ENCODE assay signal across 10 mouse cellular contexts in the genomic region with DNA sequence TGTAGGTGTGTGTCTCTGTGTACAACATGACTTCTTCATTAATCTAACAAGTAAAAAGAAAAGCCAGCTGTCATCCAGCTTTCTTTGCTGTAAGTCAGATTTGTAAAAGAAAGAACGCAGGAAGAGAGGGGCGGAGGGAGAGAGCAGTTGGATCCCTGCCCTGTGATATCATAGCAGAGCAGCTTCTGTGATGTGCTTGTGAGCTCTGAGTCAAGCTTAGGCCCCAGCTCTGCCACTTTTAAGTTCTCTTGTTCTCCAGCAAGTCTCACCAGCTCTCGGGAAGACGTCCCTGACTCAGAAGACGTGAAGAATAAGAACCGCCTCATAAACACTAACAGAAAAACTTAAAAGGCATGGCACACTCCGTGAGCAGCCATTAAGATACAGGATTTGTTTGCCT. TPM values are rescaled to one million over a fixed set of nuclear protein-coding genes. Genes with fewer than 3 reads are reported as not detected.
DNase-seq lines count a peak whose midpoint lies in the region; ATAC-seq lines count a peak whose summit lies in the region.
"Had no signal": no experiment of that assay in that cellular context is flagged by ENCODE, and none has a peak within 500 bp of the region (broad histone marks: within the 10 kb centered on the region; RNA-seq: fewer than 3 reads in every experiment).

No protein-coding gene starts in this region.

- no peak overlapping the region for H3K9ac ChIP-seq in forebrain, embryonic 14.5 days (ENCODE audit: low read length)
- no peak overlapping the region for H3K9ac ChIP-seq in forebrain, embryonic 13.5 days
- H3K9ac ChIP-seq in hindbrain, embryonic 12.5 days: no peak overlapping the region
- H3K9ac ChIP-seq in hindbrain, embryonic 11.5 days (ENCODE audit: low read depth, low read length): no peak overlapping the region
- H3K9ac ChIP-seq in midbrain, embryonic 15.5 days: no peak overlapping the region
- H3K9ac ChIP-seq in stomach, embryonic 14.5 days (replicated peaks; ENCODE audit: low read depth, low read length): no peak overlapping the region

- 41% methylated on average over 7 of the region's 7 CpGs for WGBS in forebrain, embryonic 14.5 days
- WGBS in forebrain, embryonic 13.5 days: 54% methylated on average over 7 of the region's 7 CpGs
- 75% methylated on average over 7 of the region's 7 CpGs for WGBS in hindbrain, embryonic 12.5 days
- 86% methylated on average over 7 of the region's 7 CpGs for WGBS in hindbrain, embryonic 11.5 days
- WGBS in midbrain, embryonic 15.5 days: 60% methylated on average over 7 of the region's 7 CpGs
- 86% methylated on average over 7 of the region's 7 CpGs for WGBS in midbrain, embryonic 10.5 days
- WGBS in stomach, embryonic 14.5 days: 43% methylated on average over 7 of the region's 7 CpGs

- ATAC-seq in forebrain, embryonic 14.5 days: 0 out of 2 replicates have a peak, but pooled peaks have one; percentile 22
- no peak for ATAC-seq in forebrain, embryonic 13.5 days
- ATAC-seq in hindbrain, embryonic 12.5 days (ENCODE audit: low FRiP score): no peak
- ATAC-seq in hindbrain, embryonic 11.5 days (ENCODE audit: low FRiP score): no peak
- no peak; the same call in 1 of the 2 replicates for ATAC-seq in midbrain, embryonic 15.5 days (replicated peaks)
- ATAC-seq in stomach, embryonic 14.5 days (ENCODE audit: insufficient number of reproducible peaks, insufficient read depth, low FRiP score, low read depth): no peak; the same call in 1 of the 2 replicates

- no peak overlapping the region for H3K4me2 ChIP-seq in forebrain, embryonic 14.5 days (ENCODE audit: low read length)
- H3K4me2 ChIP-seq in forebrain, embryonic 13.5 days: no peak overlapping the region
- H3K4me2 ChIP-seq in hindbrain, embryonic 12.5 days (replicated peaks): no peak overlapping the region
- H3K4me2 ChIP-seq in hindbrain, embryonic 11.5 days (replicated peaks; ENCODE audit: low read depth, low read length): no peak overlapping the region
- H3K4me2 ChIP-seq in midbrain, embryonic 15.5 days: no peak overlapping the region
- H3K4me2 ChIP-seq in stomach, embryonic 14.5 days (replicated peaks; ENCODE audit: low read depth, low read length): no peak overlapping the region

- H3K27me3 ChIP-seq in forebrain, embryonic 14.5 days (replicated peaks; ENCODE audit: control insufficient read depth, insufficient read depth, low read length): no peaks in the 10 kb centered on the region
- H3K27me3 ChIP-seq in forebrain, embryonic 13.5 days: no peaks in the 10 kb centered on the region
- H3K27me3 ChIP-seq in hindbrain, embryonic 12.5 days: no peaks in the 10 kb centered on the region
- no peaks in the 10 kb centered on the region for H3K27me3 ChIP-seq in hindbrain, embryonic 11.5 days (ENCODE audit: control insufficient read depth, insufficient read depth, low read length)
- no peaks in the 10 kb centered on the region for H3K27me3 ChIP-seq in midbrain, embryonic 15.5 days (replicated peaks)
- no peaks in the 10 kb centered on the region for H3K27me3 ChIP-seq in midbrain, embryonic 10.5 days (ENCODE audit: low read depth, poor library complexity, severe bottlenecking)
- H3K27me3 ChIP-seq in stomach, embryonic 14.5 days (ENCODE audit: control insufficient read depth, insufficient read depth, low read length): no peaks in the 10 kb centered on the region

- peaks cover 13% of the 10 kb centered on the region for H3K4me1 ChIP-seq in forebrain, embryonic 14.5 days (ENCODE audit: control insufficient read depth, insufficient read depth, low read length)
- peaks cover 26% of the 10 kb centered on the region for H3K4me1 ChIP-seq in forebrain, embryonic 13.5 days
- peaks cover 11% of the 10 kb centered on the region for H3K4me1 ChIP-seq in hindbrain, embryonic 12.5 days
- no peaks in the 10 kb centered on the region for H3K4me1 ChIP-seq in hindbrain, embryonic 11.5 days (replicated peaks; ENCODE audit: control insufficient read depth, insufficient read depth, low read length)
- H3K4me1 ChIP-seq in midbrain, embryonic 15.5 days: peaks cover 18% of the 10 kb centered on the region
- H3K4me1 ChIP-seq in midbrain, embryonic 10.5 days: peaks cover 28% of the 10 kb centered on the region
- H3K4me1 ChIP-seq in stomach, embryonic 14.5 days (ENCODE audit: control insufficient read depth, insufficient read depth, low read length): peaks cover 26% of the 10 kb centered on the region

- H3K36me3 ChIP-seq in forebrain, embryonic 14.5 days (ENCODE audit: control insufficient read depth, insufficient read depth, low read length): peaks cover 17% of the 10 kb centered on the region; the same call in 1 of the 2 replicates
- H3K36me3 ChIP-seq in forebrain, embryonic 13.5 days (ENCODE audit: poor library complexity, severe bottlenecking): peaks cover 20% of the 10 kb centered on the region
- H3K36me3 ChIP-seq in hindbrain, embryonic 12.5 days: peaks cover 21% of the 10 kb centered on the region
- no peaks in the 10 kb centered on the region; the same call in 1 of the 2 replicates for H3K36me3 ChIP-seq in hindbrain, embryonic 11.5 days (ENCODE audit: control insufficient read depth, insufficient read depth, low read length)
- H3K36me3 ChIP-seq in midbrain, embryonic 15.5 days (replicated peaks): no peaks in the 10 kb centered on the region
- H3K36me3 ChIP-seq in midbrain, embryonic 10.5 days: peaks cover 31% of the 10 kb centered on the region
- peaks cover 2% of the 10 kb centered on the region; the same call in 1 of the 2 replicates for H3K36me3 ChIP-seq in stomach, embryonic 14.5 days (ENCODE audit: control insufficient read depth, insufficient read depth, low read length)

- no peaks in the 10 kb centered on the region for H3K9me3 ChIP-seq in forebrain, embryonic 14.5 days (replicated peaks; ENCODE audit: control insufficient read depth, low read length)
- no peaks in the 10 kb centered on the region for H3K9me3 ChIP-seq in forebrain, embryonic 13.5 days (replicated peaks)
- no peaks in the 10 kb centered on the region for H3K9me3 ChIP-seq in hindbrain, embryonic 12.5 days (replicated peaks)
- no peaks in the 10 kb centered on the region for H3K9me3 ChIP-seq in hindbrain, embryonic 11.5 days (ENCODE audit: control insufficient read depth, low read length)
- no peaks in the 10 kb centered on the region for H3K9me3 ChIP-seq in midbrain, embryonic 15.5 days
- no peaks in the 10 kb centered on the region for H3K9me3 ChIP-seq in midbrain, embryonic 10.5 days (replicated peaks)
- H3K9me3 ChIP-seq in stomach, embryonic 14.5 days (ENCODE audit: control insufficient read depth, low read depth, low read length): no peaks in the 10 kb centered on the region

- no peak overlapping the region for H3K27ac ChIP-seq in forebrain, embryonic 14.5 days (ENCODE audit: low read depth, low read length)
- no peak overlapping the region for H3K27ac ChIP-seq in forebrain, embryonic 13.5 days
- 0 out of 2 replicates have a peak overlapping the region, but pooled peaks have one; percentile 23 for H3K27ac ChIP-seq in hindbrain, embryonic 12.5 days
- H3K27ac ChIP-seq in hindbrain, embryonic 11.5 days (ENCODE audit: low read depth, low read length): no peak overlapping the region
- peak overlapping the region; percentile 30; the same call in 1 of the 2 replicates for H3K27ac ChIP-seq in midbrain, embryonic 15.5 days
- no peak overlapping the region for H3K27ac ChIP-seq in midbrain, embryonic 10.5 days (replicated peaks)
- H3K27ac ChIP-seq in stomach, embryonic 14.5 days (ENCODE audit: low read length): peak overlapping the region; percentile 48; the same call in 1 of the 2 replicates

- H3K4me3 ChIP-seq in forebrain, embryonic 14.5 days (ENCODE audit: low read depth, low read length): no peak overlapping the region
- no peak overlapping the region for H3K4me3 ChIP-seq in forebrain, embryonic 13.5 days
- no peak overlapping the region for H3K4me3 ChIP-seq in hindbrain, embryonic 12.5 days
- no peak overlapping the region for H3K4me3 ChIP-seq in hindbrain, embryonic 11.5 days (ENCODE audit: low read depth, low read length)
- no peak overlapping the region for H3K4me3 ChIP-seq in midbrain, embryonic 15.5 days
- H3K4me3 ChIP-seq in midbrain, embryonic 10.5 days: no peak overlapping the region
- no peak overlapping the region for H3K4me3 ChIP-seq in stomach, embryonic 14.5 days (ENCODE audit: low read depth, low read length)

- no peak for DNase-seq in forebrain, embryonic 14.5 days (ENCODE audit: low spot score)
- DNase-seq in hindbrain, embryonic 11.5 days (ENCODE audit: low spot score): no peak
- no peak for DNase-seq in midbrain, embryonic 10.5 days (ENCODE audit: low spot score)
- no peak for DNase-seq in gastrocnemius, postnatal 4 days (ENCODE audit: low spot score in 2 of 2)
- DNase-seq: cerebellum, adult 8-10 months; thymus, postnatal 36 days had no signal

RNA-seq across cellular contexts. Expression of a gene that starts 31.8 kb away (rescaled TPM):
- 17.8 and 20.8 TPM in 2 replicates for polyA plus RNA-seq in forebrain, embryonic 14.5 days (2014; fragmentation: Nextera tagmentation; extraction: Ambion mirVana)
- polyA plus RNA-seq in forebrain, embryonic 13.5 days (2015; fragmentation: Nextera tagmentation; extraction: Ambion mirVana): 22.3 and 22.6 TPM in 2 replicates
- 44.6 and 46.8 TPM in 2 replicates for polyA plus RNA-seq in hindbrain, embryonic 12.5 days (2016; fragmentation: Nextera tagmentation; extraction: Ambion mirVana)
- 31.6 and 39.5 TPM in 2 replicates for polyA plus RNA-seq in hindbrain, embryonic 11.5 days (2014; fragmentation: Nextera tagmentation; extraction: Ambion mirVana)
- polyA plus RNA-seq in midbrain, embryonic 15.5 days (2015; fragmentation: Nextera tagmentation; extraction: Ambion mirVana): 14.3 and 15.4 TPM in 2 replicates
- polyA plus RNA-seq in midbrain, embryonic 10.5 days (2016; fragmentation: Nextera tagmentation; extraction: Ambion mirVana): 37.1 and 38.6 TPM in 2 replicates
- polyA plus RNA-seq in stomach, embryonic 14.5 days (2014; fragmentation: Nextera tagmentation; extraction: Ambion mirVana): 29.7 and 35.0 TPM in 2 replicates
- 10 to 100 TPM; 47.1 to 54.2 TPM for total RNA-seq in gastrocnemius, postnatal 4 days (2021)

Comparison
In these comparisons a context has a peak if more than half of its experiments do, and no peak if none do; other contexts are left out.
1. H3K27ac ChIP-seq: peak in hindbrain, embryonic 12.5 days (single experiment), midbrain, embryonic 15.5 days (single experiment) and stomach, embryonic 14.5 days (single experiment); none in forebrain, embryonic 14.5 days (single experiment), forebrain, embryonic 13.5 days (single experiment), hindbrain, embryonic 11.5 days (single experiment) and midbrain, embryonic 10.5 days (single experiment).